Mouse (Mus musculus) urinary bladder, adult 2 months (tissue): ENCODE results near the gene Smim20. TPM values are rescaled to one million over a fixed set of nuclear protein-coding genes. Genes with fewer than 3 reads are reported as not detected.

Source experiments
- DNase-seq: peaks from one replicate; pipeline ENCODE4 v3.0.0; 2022; ENCODE audit warnings: low spot score
- polyA plus RNA-seq: library from polyadenylated mRNA; depleted of rRNA; stranded (reverse); fragments of >200 nt; gene quantifications from 2 replicates; pipeline ENCODE4 v1.2.3, GENCODE M21; 2012; rRNA removed

Smim20 gene
- polyA plus RNA-seq, 1 experiment = 82.8 TPM

GRCm38 (mm10) chr5:53307437-53307836, 40.6 kb downstream of the Smim20 start:
- no peak for DNase-seq

GRCm38 (mm10) chr5:53314404-53315167, 47.7 kb downstream of the Smim20 start:
- no peak for DNase-seq

- DNase-seq = no peak
Observed at GRCm38 (mm10) chr5:53315829-53316228, 48.9 kb downstream of the Smim20 start.

GRCm38 (mm10) chr5:53317396-53317795, 50.5 kb downstream of the Smim20 start:
- DNase-seq = no peak

- no peak for DNase-seq
Observed at GRCm38 (mm10) chr5:53317885-53318466, 51.1 kb downstream of the Smim20 start.

- no peak for DNase-seq
Observed at GRCm38 (mm10) chr5:53320331-53320730, 53.4 kb downstream of the Smim20 start.

GRCm38 (mm10) chr5:53321901-53322300, 55.0 kb downstream of the Smim20 start:
- no peak for DNase-seq

GRCm38 (mm10) chr5:53322471-53322870, 55.6 kb downstream of the Smim20 start:
- DNase-seq = no peak

- no peak for DNase-seq
Observed at GRCm38 (mm10) chr5:53323121-53323520, 56.2 kb downstream of the Smim20 start.

- DNase-seq = no peak
Observed at GRCm38 (mm10) chr5:53324256-53324655, 57.4 kb downstream of the Smim20 start.

GRCm38 (mm10) chr5:53324791-53325190, 57.9 kb downstream of the Smim20 start:
- DNase-seq = no peak

- peak; percentile 39 for DNase-seq
Observed at GRCm38 (mm10) chr5:53326023-53326422, 59.1 kb downstream of the Smim20 start.

GRCm38 (mm10) chr5:53326491-53326890, 59.6 kb downstream of the Smim20 start:
- DNase-seq = no peak

Other genes starting within 250 kb of the Smim20 start
- 0.03 TPM in 1 of 2 replicates, not detected in the other for gene Slc34a2, start 229.0 kb upstream of the Smim20 start, polyA plus RNA-seq
- 6.6 and 7.8 TPM in 2 replicates for gene Sel1l3, start 53.2 kb upstream of the Smim20 start, polyA plus RNA-seq
- gene Rbpj, start 199.1 kb downstream of the Smim20 start, polyA plus RNA-seq = 37.4 and 40.3 TPM in 2 replicates